Mouse (Mus musculus) left cerebral cortex, postnatal 25 days (tissue): ENCODE data around the gene Spats1. TPM values are rescaled to one million over a fixed set of nuclear protein-coding genes. Genes with fewer than 3 reads are reported as not detected.
"Not testable (repeated sequence)": the region's sequence is repeated elsewhere in the genome, so short reads cannot be mapped to it uniquely, and the experiment has no call there.

Experiments
- DNase-seq, 2 experiments: peaks; one replicate each; pipeline ENCODE4 v3.0.0; 2022; ENCODE audit warnings: low spot score in 2 of 2, mixed read lengths in 1 of 2
- intact Hi-C: fragments of 180-260 bp; cut with DNase I; formaldehyde crosslinking; loops from one replicate; pipeline ENCODE4 v1.15.1; 2025
- total RNA-seq, 2 experiments: library from RNA; stranded (reverse); gene quantifications; 2 replicates each; pipeline ENCODE4 v1.2.3; 2021

Gene Spats1
- total RNA-seq, 2 experiments from 2014 or later: 5.2 to 6.1 TPM

GRCm38 (mm10) chr17:45454794-45455193 lies 20.4 kb downstream of the Spats1 start:
- intact Hi-C loops: no loop called here
- no peak for DNase-seq

DNA sequence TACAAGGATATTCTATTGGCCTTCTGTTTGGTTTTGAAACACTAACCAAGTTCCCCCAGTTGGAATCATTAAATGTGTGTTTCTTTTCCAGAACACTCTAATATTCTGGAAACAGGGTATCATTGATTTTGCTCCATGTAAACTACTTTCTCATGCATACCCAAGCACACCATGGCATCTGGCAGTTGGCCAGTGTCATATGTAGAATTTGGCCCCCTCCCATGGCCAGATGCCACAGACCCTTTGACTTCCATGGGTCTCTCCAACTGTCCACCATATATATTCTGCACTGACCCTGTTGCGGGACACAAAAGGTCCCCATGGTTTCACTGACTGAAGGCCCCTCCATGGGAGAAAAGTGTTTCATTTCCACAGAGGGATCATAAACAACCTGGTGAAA lies 22.9 kb downstream of the Spats1 start:
- DNase-seq: no peak
- intact Hi-C loops: no loop called here

DNA sequence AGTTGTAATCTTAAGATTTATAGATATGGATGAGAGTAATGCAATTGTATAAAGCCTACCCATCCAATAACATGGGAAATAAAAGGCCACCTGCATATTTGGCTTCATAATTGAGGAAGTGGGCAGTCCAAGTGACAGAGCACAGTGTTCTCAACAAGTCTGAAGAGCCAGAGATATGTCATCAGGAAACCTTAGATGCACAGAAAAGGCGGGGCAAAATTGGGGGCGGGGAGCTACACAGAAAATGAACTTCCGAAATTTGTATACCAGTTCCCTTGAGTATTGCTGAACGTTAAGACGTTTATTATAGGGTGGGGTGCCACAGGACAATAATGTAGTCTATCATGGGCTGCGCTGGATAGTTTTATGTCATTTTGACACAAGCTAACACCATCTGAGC lies 25.1 kb downstream of the Spats1 start:
- no peak for DNase-seq
- intact Hi-C loops: no loop called here

DNA sequence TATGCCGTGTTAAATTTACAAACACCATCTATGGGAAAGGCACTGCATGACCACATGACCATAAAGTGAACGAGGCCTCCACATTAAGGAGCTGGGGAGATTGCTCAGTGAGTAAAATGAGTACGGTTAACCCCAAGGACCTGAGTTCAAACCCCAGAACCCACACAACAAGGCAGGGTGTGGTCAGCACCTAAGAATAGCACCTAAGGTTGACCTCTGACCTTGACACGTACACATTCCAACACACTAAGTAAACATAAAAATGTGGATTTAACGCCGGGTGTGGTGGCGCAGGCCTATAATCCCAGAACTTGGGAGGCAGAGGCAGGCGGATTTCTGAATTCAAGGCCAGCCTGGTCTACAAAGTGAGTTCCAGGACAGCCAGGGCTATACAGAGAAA lies 25.6 kb downstream of the Spats1 start:
- intact Hi-C loops: no loop called here
- no peak for DNase-seq

- no peak for DNase-seq
- intact Hi-C loops: no loop called here
These were observed 28.2 kb downstream of the Spats1 start for GRCm38 (mm10) chr17:45447063-45447462.

DNA sequence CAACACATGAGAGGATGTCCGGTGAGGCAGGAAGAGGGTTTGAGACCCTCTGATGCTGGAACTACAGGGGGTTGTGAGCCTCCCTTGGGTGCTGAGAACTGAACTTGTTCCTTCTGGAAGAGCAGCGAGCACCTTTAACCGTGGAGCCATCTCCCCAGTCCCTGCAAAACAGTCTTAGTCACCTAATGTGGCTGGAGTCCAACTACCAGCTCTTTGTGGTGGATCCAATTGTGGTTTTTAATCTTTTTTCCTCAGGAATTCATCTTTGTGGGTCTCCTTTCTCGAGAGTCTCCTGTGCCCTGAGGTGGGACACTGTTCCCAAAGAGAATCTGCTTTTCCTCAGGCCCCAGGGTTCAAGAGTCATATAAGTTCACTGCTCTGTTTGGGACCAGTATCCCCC lies 29.3 kb downstream of the Spats1 start:
- DNase-seq: no peak
- intact Hi-C loops: no loop called here

- DNase-seq: peak in 1 of 2 experiments; percentile 18
- intact Hi-C loops: no loop called here
These were observed 41.0 kb downstream of the Spats1 start for GRCm38 (mm10) chr17:45434262-45434590.

- DNase-seq: peak; percentile 96 to 99
- intact Hi-C loops: no loop called here
These were observed 41.6 kb downstream of the Spats1 start, which contains the start of gene Cdc5l for GRCm38 (mm10) chr17:45433419-45434261. Gene Cdc5l, minus strand, starts transcription at chr17:45433737.

- DNase-seq: no peak
- intact Hi-C loops: no loop called here
These were observed 42.4 kb downstream of the Spats1 start for GRCm38 (mm10) chr17:45432706-45433398.

- no peak for DNase-seq
- intact Hi-C loops: no loop called here
These were observed 43.2 kb downstream of the Spats1 start for GRCm38 (mm10) chr17:45432007-45432406.

GRCm38 (mm10) chr17:45417387-45417786 lies 57.8 kb downstream of the Spats1 start:
- intact Hi-C loops: no loop called here
- DNase-seq: no peak

DNA sequence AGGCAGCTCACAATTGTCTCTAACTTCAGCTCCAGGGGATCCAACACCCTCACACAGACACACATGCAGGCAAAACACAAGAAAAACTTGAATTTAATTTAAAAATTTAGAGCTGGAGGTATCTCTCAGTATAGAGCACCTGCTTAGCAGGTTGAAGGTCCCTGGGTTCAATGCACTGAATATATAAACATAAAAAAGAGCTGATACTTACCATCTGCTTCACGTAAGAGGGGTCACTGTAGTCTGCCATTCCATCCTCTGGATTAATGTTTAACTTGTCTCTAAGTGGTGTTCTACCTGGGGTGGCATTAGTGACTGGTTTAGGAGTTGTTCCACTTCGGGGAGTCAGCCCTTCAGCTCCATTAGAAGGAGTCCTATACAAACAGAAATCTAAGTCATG lies 63.6 kb downstream of the Spats1 start:
- intact Hi-C loops, DNase-seq: not testable (repeated sequence)

DNA sequence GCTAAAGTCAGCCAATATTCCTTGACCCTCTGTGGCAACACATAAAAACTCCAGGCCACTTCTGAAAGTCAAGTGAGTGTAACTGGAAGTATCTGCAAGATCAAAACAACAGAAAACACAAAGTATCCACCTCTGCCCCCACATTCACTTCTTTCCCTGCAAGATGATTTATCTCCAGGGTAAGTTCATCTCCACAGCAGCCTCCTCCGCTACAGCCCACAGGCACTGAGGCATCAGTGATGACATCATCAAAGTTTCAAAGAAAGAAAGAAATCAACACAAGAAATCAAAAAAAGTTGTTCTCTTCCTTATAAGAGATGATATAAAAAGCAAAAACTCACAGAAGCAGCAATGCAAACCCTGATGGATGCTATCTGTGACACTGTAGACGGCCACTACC lies 66.5 kb downstream of the Spats1 start:
- DNase-seq: peak in 1 of 2 experiments; percentile 62
- intact Hi-C loops: loop anchor here (10.0 kb wide), 1 partner anchor 1144 kb away; no protein-coding TSS in a partner anchor

GRCm38 (mm10) chr17:45406281-45406680 lies 68.9 kb downstream of the Spats1 start:
- DNase-seq: no peak
- intact Hi-C loops: loop anchor here (10.0 kb wide), 1 partner anchor 1141 kb away; no protein-coding TSS in a partner anchor

- peak; percentile 66 to 79 for DNase-seq
- intact Hi-C loops: loop anchor here (10.0 kb wide), 1 partner anchor 1138 kb away; no protein-coding TSS in a partner anchor
These were observed 72.0 kb downstream of the Spats1 start for GRCm38 (mm10) chr17:45403207-45403606.

GRCm38 (mm10) chr17:45402601-45403000 lies 72.6 kb downstream of the Spats1 start:
- no peak for DNase-seq
- intact Hi-C loops: loop anchor here (10.0 kb wide), 1 partner anchor 1138 kb away; no protein-coding TSS in a partner anchor

- intact Hi-C loops: loop anchor here (10.0 kb wide), 1 partner anchor 1137 kb away; no protein-coding TSS in a partner anchor
- no peak for DNase-seq
These were observed 73.1 kb downstream of the Spats1 start for GRCm38 (mm10) chr17:45402126-45402525.

DNA sequence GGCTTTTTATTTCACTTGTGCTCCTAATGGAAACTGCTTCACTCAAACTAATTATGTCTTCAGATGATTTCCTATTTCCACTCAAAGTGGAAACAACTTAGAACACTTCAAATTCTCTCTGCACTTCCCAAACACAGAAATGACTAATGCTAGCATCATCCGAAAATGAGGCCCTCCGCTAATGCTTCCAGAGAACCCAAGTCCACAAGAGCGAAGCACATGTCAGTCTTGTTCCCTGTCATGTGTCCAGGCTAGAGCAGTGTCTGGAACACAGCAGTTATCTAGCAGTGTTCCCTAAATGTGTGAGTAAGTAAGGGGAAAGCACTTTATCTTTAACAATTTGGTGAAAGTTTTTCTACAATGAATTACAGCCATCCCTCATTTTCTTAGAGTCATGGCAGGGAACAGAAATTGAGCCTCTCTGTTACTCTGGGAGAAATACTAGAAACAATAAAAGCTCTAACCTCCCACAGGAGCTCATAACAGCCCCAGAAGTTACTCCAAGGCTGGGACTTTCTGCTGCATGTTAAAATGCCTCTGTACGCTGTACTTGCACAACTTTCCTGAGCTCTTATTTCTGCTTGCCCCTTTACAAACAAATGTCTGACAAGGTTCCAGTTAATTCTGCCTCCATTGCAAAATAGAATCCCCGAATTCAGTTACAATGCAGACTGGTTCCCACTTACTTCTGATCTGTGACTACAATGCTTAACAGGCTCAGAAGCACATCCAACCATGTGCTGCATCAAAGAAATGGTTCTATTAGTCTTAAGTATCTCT lies 73.9 kb downstream of the Spats1 start:
- intact Hi-C loops: loop anchor here (10.0 kb wide), 1 partner anchor 1137 kb away; no protein-coding TSS in a partner anchor

DNA sequence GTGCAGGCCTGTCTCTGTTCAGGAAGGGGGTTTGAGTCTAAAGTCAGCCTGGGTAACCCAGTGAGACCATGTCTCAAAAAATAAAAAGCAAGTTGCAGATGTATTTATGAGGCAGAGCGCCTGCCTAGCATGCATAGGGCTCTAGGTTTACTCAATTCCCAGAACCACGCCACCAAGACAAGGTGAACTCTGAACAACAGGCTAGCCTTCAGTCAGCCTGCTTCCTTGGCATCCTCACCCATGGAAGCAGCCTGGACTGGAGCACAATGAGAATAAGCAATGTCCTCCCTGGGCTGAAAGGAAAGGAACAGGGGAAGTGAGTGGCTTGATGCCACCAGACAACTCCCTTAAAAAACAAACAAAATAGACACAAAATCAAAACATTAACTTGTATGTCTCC lies 77.2 kb downstream of the Spats1 start:
- DNase-seq: no peak
- intact Hi-C loops: no loop called here

More for the DNA sequence above, 73.9 kb downstream of the Spats1 start:
- DNase-seq: peak in 1 of 2 experiments; percentile 35

DNA sequence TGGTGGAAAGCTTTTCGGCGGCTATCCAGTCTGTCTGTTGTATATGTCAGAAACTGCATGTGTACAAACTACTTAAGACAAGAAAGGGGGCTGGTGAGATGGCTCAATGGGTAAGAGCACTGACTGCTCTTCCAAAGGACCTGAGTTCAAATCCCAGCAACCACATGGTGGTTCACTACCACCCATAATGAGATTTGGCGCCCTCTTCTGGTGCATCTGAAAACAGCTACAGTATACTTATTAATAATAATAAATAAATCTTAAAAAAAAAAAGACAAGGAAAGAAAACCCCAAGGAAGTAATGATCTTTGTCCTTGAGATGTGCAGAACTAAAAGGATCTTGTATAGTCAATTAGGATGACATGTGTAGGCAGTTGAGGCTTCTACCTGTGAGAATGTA lies 77.7 kb downstream of the Spats1 start:
- intact Hi-C loops: no loop called here
- DNase-seq: no peak
